Mouse (Mus musculus) midbrain, postnatal 0 days (tissue): ENCODE results near the gene Ttll7. TPM values are rescaled to one million over a fixed set of nuclear protein-coding genes. Genes with fewer than 3 reads are reported as not detected.

ENCODE experiments used
- ATAC-seq: fragments of 200-750 bp; cut with Nextera tagmentation; 2 replicates; pipeline ENCODE4 v1.8.0; 2017; ENCODE audit warnings: moderate number of reproducible peaks, mild to moderate bottlenecking, moderate TSS enrichment, moderate library complexity; ENCODE audit not compliant: low FRiP score
- DNase-seq: peaks from one replicate; pipeline ENCODE4 v3.0.0-alpha.2; 2015; ENCODE audit warnings: low spot score
- H3K27ac ChIP-seq: fragments of 300-500 bp; sonication (generic); 2 replicates; pipeline ENCODE4 v1.5.1; 2014; ENCODE audit warnings: low read depth, mild to moderate bottlenecking, low read length, mixed read lengths
- H3K27me3 ChIP-seq: fragments of 300-500 bp; sonication (generic); 2 replicates; pipeline ENCODE4 v1.6.1; 2014; ENCODE audit warnings: low read length, control low read depth, mixed read lengths; ENCODE audit not compliant: insufficient read depth
- H3K36me3 ChIP-seq: fragments of 300-500 bp; sonication (generic); 2 replicates; pipeline ENCODE4 v1.6.1; 2014; ENCODE audit warnings: low read length, control low read depth, mixed read lengths; ENCODE audit not compliant: insufficient read depth
- H3K4me1 ChIP-seq: fragments of 300-500 bp; sonication (generic); 2 replicates; pipeline ENCODE4 v1.6.1; 2014; ENCODE audit warnings: mild to moderate bottlenecking, control low read depth, antibody characterized with exemption, low read length, mixed read lengths; ENCODE audit not compliant: insufficient read depth
- H3K4me2 ChIP-seq: fragments of 300-500 bp; sonication (generic); 2 replicates; pipeline ENCODE4 v1.6.1; 2014; ENCODE audit warnings: low read depth, mild to moderate bottlenecking, low read length, mixed read lengths; ENCODE audit not compliant: poor library complexity, severe bottlenecking
- H3K4me3 ChIP-seq: fragments of 300-500 bp; sonication (generic); 2 replicates; pipeline ENCODE4 v1.5.1; 2014; ENCODE audit warnings: low read depth, mild to moderate bottlenecking, low read length, moderate library complexity
- H3K9ac ChIP-seq: fragments of 300-500 bp; sonication (generic); replicated peaks from 2 replicates; pipeline ENCODE4 v1.6.1; 2014; ENCODE audit warnings: mild to moderate bottlenecking, low read length, moderate library complexity, mixed read lengths; ENCODE audit not compliant: poor library complexity, severe bottlenecking
- H3K9me3 ChIP-seq: fragments of 300-500 bp; sonication (generic); 2 replicates; pipeline ENCODE4 v1.6.1; 2016; ENCODE audit warnings: low read length, control low read depth
- CTCF ChIP-seq: IDR thresholded peaks from 2 replicates; pipeline ENCODE4 v1.5.1; 2016; ENCODE audit warnings: antibody characterized with exemption, mild to moderate bottlenecking
- WGBS: fragments of 180-500 bp; shearing (Covaris S2); extraction: QIAGEN DNeasy Blood & Tissue Kit; methylation state at CpG from one replicate; pipeline ENCODE4 v1.1.7; 2014; 5-methylcytosine and 5-hydroxymethylcytosine counted together
- polyA plus RNA-seq: library from polyadenylated mRNA; unstranded; fragments of >200 nt; fragmentation: Nextera tagmentation; extraction: Ambion mirVana; gene quantifications from 2 replicates; pipeline ENCODE4 v1.2.1, GENCODE M21; 2015
- total RNA-seq: library from RNA; depleted of rRNA; stranded (reverse); fragments of >200 nt; gene quantifications from 2 replicates; pipeline ENCODE4 v1.2.3, GENCODE M21; 2014; rRNA removed

The Ttll7 gene
- total RNA-seq, result 20.5 and 29.2 TPM in 2 replicates
- polyA plus RNA-seq, result 7.8 and 9.1 TPM in 2 replicates

DNA sequence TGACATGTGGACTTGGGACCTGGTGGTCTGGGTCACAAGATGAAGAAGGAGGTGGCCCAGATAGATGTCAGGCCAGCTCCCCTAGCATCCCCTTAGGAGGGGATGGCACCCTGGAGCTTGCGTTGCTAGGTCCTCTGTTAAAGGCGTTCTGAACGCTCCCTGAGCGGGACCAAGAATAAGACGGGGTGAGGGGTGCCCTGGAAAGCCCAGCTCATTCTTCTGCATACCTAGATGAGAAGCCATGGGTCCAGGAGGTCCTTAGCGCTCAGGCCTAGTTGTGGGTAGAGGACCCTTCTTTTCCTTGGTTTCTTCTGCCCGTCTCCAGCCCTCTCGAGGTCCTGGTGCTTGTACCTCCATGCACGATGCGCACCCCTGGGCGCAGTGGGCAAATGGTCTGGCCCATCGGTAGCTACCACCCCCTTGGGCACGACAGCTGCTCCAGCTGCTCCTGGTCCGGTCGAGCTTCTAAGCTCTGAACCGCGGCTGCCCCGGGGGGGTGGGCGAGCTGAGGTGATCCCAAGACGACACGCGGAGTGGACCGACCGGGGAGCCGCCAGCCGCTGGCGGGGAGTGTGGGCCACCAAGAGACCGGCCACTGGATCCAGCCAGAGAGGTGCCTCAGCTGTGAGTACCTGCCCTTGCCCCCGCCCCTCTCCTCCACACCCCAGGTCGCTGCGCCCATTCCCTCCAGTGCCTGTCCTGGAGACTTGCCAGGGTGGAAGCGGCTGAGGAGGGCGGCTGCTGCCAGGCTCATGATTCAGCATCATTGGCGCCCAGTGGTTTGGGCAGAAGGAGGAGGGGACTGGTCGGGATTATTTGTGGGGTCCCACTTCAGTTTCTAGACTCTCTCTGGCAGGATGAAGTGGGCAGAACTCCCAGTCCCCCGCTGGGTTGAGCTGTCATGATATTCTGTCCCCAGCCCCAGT lies at the start of gene Ttll7:
Ttll7 (plus strand) TSS at position 402 of the 926 bp plus-strand sequence.
- peak; percentile 90 for ATAC-seq
- H3K27me3 ChIP-seq, result no peaks in the 10 kb centered on the region

DNA sequence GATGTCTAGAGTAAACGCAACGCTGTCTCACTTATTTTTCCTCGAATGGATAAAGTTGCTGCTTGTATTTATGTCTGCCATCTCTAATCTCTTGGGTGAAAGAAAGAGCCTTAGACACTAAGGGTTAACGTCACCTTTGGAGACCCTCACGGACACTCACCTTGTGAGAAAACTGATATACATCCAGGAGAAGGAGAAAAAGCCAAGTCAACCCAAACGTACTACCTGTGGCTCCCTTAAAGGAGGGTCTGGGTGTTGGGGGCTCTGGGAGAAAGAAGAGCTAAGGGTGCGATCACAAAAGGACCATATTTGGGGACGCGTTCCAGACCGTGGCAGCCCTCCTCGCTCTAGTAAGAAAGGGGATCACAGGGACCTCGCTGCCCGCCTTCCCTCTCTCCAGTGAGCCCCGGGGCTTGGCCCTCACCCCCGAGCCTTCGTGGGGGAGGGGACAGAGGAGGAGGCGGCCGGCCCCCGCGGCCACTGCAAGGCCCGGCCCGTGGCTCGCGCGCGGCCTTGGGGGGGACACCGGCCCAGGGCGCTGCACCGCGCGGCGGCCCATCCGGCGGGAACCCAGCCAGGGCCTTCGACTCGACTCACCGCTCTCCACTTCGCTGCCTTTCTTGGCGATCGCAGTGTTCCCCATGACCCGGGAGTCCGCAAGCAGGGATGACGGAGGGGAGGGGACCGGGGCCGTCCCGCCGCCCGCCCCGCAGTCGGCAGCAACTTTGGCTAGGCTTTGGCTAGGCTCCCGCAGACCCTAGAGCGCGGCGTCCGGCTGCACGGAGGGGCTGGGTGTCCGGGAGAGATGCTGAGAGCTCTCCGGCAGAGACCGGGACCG lies 39.9 kb upstream of the Ttll7 start:
- Histone ChIP-seq H3K27me3 (no peaks in the 10 kb centered on the region), H3K4me2 (peak overlapping the region; percentile 84), H3K36me3 (no peaks in the 10 kb centered on the region), H3K4me1 (no peaks in the 10 kb centered on the region; the same call in 1 of the 2 replicates), H3K27ac (peak overlapping the region; percentile 96), H3K9ac (peak overlapping the region; percentile 94), H3K4me3 (peak overlapping the region; percentile 99), H3K9me3 (no peaks in the 10 kb centered on the region)
- ATAC-seq (peak; percentile 68), DNase-seq (no peak)
- TF ChIP-seq CTCF, result no peak
- WGBS, result 1% methylated on average over 40 of the region's 60 CpGs

More for the DNA sequence above, at the start of gene Ttll7:
- H3K9me3 ChIP-seq, result no peaks in the 10 kb centered on the region
- 0 out of 2 replicates have a peak, but pooled peaks have one; percentile 3 for TF ChIP-seq CTCF
- peak; percentile 84 for DNase-seq
- H3K4me3 ChIP-seq, result peak within 1 kb of the TSS; percentile 75
- peak within 1 kb of the TSS; percentile 82 for H3K9ac ChIP-seq
- H3K27ac ChIP-seq, result peak within 1 kb of the TSS; percentile 70
- H3K36me3 ChIP-seq, result no peaks in the 10 kb centered on the region
- H3K4me1 ChIP-seq, result peaks cover 3% of the 10 kb centered on the region; the same call in 1 of the 2 replicates
- peak within 1 kb of the TSS; percentile 76 for H3K4me2 ChIP-seq
- under 1% methylated on average over 33 of the region's 36 CpGs for whole genome bisulfite sequencing

DNA sequence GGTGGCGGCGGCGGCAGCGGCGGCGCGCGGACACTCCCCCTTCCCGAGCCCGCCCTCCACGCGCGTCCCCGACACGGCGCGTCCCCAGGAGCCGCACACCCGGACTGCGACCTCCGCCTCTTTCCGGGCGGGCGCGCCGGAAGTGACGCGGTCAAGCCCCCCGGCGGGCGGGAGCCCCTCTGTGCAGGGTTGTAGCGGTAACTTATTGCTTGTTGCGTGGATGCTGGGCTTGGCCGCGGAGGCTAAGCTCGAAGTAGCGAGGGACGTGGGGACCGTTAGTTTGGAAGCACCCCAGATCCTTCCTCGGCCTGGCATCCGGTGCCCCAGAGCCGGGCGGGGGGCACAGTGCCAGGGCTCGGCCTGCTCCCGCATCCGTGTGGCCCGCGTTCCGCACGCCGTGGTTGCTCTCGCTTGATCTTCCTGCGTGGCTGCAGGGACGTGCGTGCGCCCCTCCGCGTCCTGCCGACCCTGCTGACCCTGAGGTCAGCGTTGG lies 39.2 kb upstream of the Ttll7 start, which contains the start of gene Prkacb:
Prkacb (minus strand) TSS at position 90 of the 493 bp plus-strand sequence.
- Histone ChIP-seq H3K27me3 (no peaks in the 10 kb centered on the region), H3K9ac (peak within 1 kb of the TSS; percentile 94), H3K27ac (peak within 1 kb of the TSS; percentile 96), H3K4me2 (peak within 1 kb of the TSS; percentile 84), H3K36me3 (no peaks in the 10 kb centered on the region), H3K9me3 (no peaks in the 10 kb centered on the region), H3K4me1 (no peaks in the 10 kb centered on the region; the same call in 1 of the 2 replicates), H3K4me3 (peak within 1 kb of the TSS; percentile 99)
- ATAC-seq, result peak; percentile 97
- DNase-seq, result peak; percentile 90
- no peak for TF ChIP-seq CTCF
- WGBS, result under 1% methylated on average over 43 of the region's 60 CpGs

DNA sequence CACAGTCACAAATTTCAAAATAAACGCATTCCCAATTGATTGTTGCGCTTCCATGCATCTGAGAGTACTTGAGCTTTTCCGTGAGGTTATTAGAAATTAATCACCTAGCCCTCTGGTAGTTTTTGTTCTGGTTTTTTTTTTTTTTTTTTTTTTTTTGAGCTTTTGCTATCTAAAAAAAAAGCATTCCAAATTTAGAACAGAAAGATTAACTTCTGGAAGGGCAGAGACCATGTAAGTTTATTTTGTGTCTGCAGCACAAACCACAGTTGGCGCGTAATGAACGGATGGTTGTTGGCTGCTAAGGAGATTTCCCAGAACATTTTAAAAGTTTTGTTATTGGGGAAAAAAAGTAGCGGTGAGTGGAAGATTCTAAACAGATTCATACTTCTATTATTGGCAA lies 38.5 kb upstream of the Ttll7 start:
- ATAC-seq (no peak), DNase-seq (no peak)
- H3K4me3 ChIP-seq, result peak overlapping the region; percentile 99
- no peak for TF ChIP-seq CTCF
- no peaks in the 10 kb centered on the region; the same call in 1 of the 2 replicates for H3K4me1 ChIP-seq
- no peaks in the 10 kb centered on the region for H3K9me3 ChIP-seq
- 57% methylated on average over 7 of the region's 7 CpGs for WGBS
- H3K27me3 ChIP-seq, result no peaks in the 10 kb centered on the region
- H3K4me2 ChIP-seq, result peak overlapping the region; percentile 65
- H3K9ac ChIP-seq, result peak overlapping the region; percentile 94
- no peaks in the 10 kb centered on the region for H3K36me3 ChIP-seq
- H3K27ac ChIP-seq, result peak overlapping the region; percentile 96

DNA sequence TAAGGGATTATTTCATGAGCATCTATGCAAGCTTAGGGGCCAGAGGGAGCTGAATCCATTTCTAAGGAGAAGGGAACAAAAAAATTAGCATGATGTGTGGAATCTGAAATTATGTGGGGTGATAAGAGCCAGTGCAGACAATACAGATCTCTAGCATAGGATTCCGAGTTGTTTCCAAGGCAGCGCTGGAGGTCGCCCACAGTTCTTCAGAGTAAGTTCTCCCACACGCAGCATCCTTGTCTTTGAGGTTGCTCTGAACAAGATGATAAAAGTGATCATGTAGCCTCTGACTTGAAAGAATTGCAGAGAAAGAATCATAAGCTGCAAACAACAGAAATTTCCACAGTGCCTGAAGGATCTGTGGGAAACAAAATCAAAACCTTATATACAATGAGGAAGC lies 31.4 kb upstream of the Ttll7 start:
- no peak overlapping the region for H3K4me2 ChIP-seq
- ATAC-seq, result no peak

More for the DNA sequence above, 31.4 kb upstream of the Ttll7 start:
- H3K4me1 ChIP-seq, result no peaks in the 10 kb centered on the region
- H3K27me3 ChIP-seq, result no peaks in the 10 kb centered on the region
- no peak for DNase-seq
- H3K36me3 ChIP-seq, result no peaks in the 10 kb centered on the region
- no peak overlapping the region for H3K4me3 ChIP-seq
- TF ChIP-seq CTCF, result no peak
- WGBS, result 82% methylated on average over 4 of the region's 4 CpGs
- H3K27ac ChIP-seq, result no peak overlapping the region
- no peaks in the 10 kb centered on the region for H3K9me3 ChIP-seq
- H3K9ac ChIP-seq, result no peak overlapping the region
